Comparison of ENCODE assay signal across 28 mouse cellular contexts in genomic region chr13:72184846-72185118, GRCm38 (mm10).
DNase-seq lines count a peak whose midpoint lies in the region; ATAC-seq lines count a peak whose summit lies in the region.
"Had no signal": no experiment of that assay in that cellular context is flagged by ENCODE, and none has a peak within 500 bp of the region (broad histone marks: within the 10 kb centered on the region; RNA-seq: fewer than 3 reads in every experiment).

No protein-coding gene starts in this region.

- no peaks in the 10 kb centered on the region for H3K9me3 ChIP-seq in hindbrain, embryonic 13.5 days
- no peaks in the 10 kb centered on the region for H3K9me3 ChIP-seq in hindbrain, embryonic 11.5 days (ENCODE audit: control insufficient read depth, low read length)
- H3K9me3 ChIP-seq in midbrain, embryonic 14.5 days (ENCODE audit: control insufficient read depth, low read length) = no peaks in the 10 kb centered on the region
- no peaks in the 10 kb centered on the region for H3K9me3 ChIP-seq in midbrain, embryonic 11.5 days (ENCODE audit: control insufficient read depth, low read length)
- no peaks in the 10 kb centered on the region for H3K9me3 ChIP-seq in midbrain, embryonic 16.5 days (replicated peaks; ENCODE audit: control insufficient read depth, low read length, poor library complexity, severe bottlenecking)
- H3K9me3 ChIP-seq: embryonic facial prominence, embryonic 13.5 days; heart, embryonic 12.5 days; limb, embryonic 10.5 days; limb, embryonic 15.5 days had no signal

- H3K9ac ChIP-seq in hindbrain, embryonic 13.5 days = no peak overlapping the region
- no peak overlapping the region for H3K9ac ChIP-seq in hindbrain, embryonic 11.5 days (ENCODE audit: low read depth, low read length)
- H3K9ac ChIP-seq in midbrain, embryonic 14.5 days (replicated peaks; ENCODE audit: low read length) = no peak overlapping the region
- no peak overlapping the region for H3K9ac ChIP-seq in midbrain, embryonic 11.5 days (ENCODE audit: low read length)
- H3K9ac ChIP-seq in midbrain, embryonic 16.5 days (ENCODE audit: low read depth, low read length) = no peak overlapping the region
- H3K9ac ChIP-seq: embryonic facial prominence, embryonic 13.5 days; heart, embryonic 12.5 days; limb, embryonic 15.5 days; liver, embryonic 14.5 days; lung, embryonic 14.5 days had no signal

- peaks cover 2% of the 10 kb centered on the region; the same call in 1 of the 2 replicates for H3K4me1 ChIP-seq in hindbrain, embryonic 13.5 days (replicated peaks)
- H3K4me1 ChIP-seq in hindbrain, embryonic 11.5 days (replicated peaks; ENCODE audit: control insufficient read depth, insufficient read depth, low read length) = no peaks in the 10 kb centered on the region
- 0 out of 2 replicates have a peak, but pooled peaks cover 2% of the 10 kb centered on the region for H3K4me1 ChIP-seq in midbrain, embryonic 14.5 days (ENCODE audit: control insufficient read depth, insufficient read depth, low read length)
- H3K4me1 ChIP-seq in midbrain, embryonic 11.5 days (ENCODE audit: control insufficient read depth, insufficient read depth, low read length) = no peaks in the 10 kb centered on the region
- no peaks in the 10 kb centered on the region; the same call in 1 of the 2 replicates for H3K4me1 ChIP-seq in midbrain, embryonic 16.5 days (ENCODE audit: control insufficient read depth, insufficient read depth, low read length)

- H3K27ac ChIP-seq in hindbrain, embryonic 13.5 days = peak overlapping the region; percentile 24; the same call in 1 of the 2 replicates
- H3K27ac ChIP-seq in hindbrain, embryonic 11.5 days (ENCODE audit: low read depth, low read length) = no peak overlapping the region
- peak overlapping the region; percentile 49; the same call in 1 of the 2 replicates for H3K27ac ChIP-seq in midbrain, embryonic 14.5 days (replicated peaks; ENCODE audit: low read depth, low read length)
- H3K27ac ChIP-seq in midbrain, embryonic 11.5 days (ENCODE audit: low read depth, low read length) = no peak overlapping the region
- peak overlapping the region; percentile 40 for H3K27ac ChIP-seq in midbrain, embryonic 16.5 days (ENCODE audit: low read length)
- H3K27ac ChIP-seq: embryonic facial prominence, embryonic 13.5 days; limb, embryonic 10.5 days; limb, embryonic 15.5 days; liver, embryonic 14.5 days had no signal

- H3K36me3 ChIP-seq in hindbrain, embryonic 13.5 days = no peaks in the 10 kb centered on the region
- H3K36me3 ChIP-seq in hindbrain, embryonic 11.5 days (ENCODE audit: control insufficient read depth, insufficient read depth, low read length) = no peaks in the 10 kb centered on the region
- no peaks in the 10 kb centered on the region for H3K36me3 ChIP-seq in midbrain, embryonic 14.5 days (ENCODE audit: control insufficient read depth, insufficient read depth, low read length)
- H3K36me3 ChIP-seq in midbrain, embryonic 11.5 days (ENCODE audit: control insufficient read depth, insufficient read depth, low read length) = no peaks in the 10 kb centered on the region
- no peaks in the 10 kb centered on the region for H3K36me3 ChIP-seq in midbrain, embryonic 16.5 days (ENCODE audit: control insufficient read depth, insufficient read depth, low read length)
- H3K36me3 ChIP-seq: embryonic facial prominence, embryonic 13.5 days; heart, embryonic 12.5 days; limb, embryonic 10.5 days; limb, embryonic 15.5 days had no signal

- ATAC-seq in hindbrain, embryonic 13.5 days (ENCODE audit: low FRiP score) = no peak
- ATAC-seq in hindbrain, embryonic 11.5 days (ENCODE audit: low FRiP score) = no peak
- ATAC-seq in midbrain, embryonic 14.5 days (ENCODE audit: low FRiP score, low TSS enrichment) = no peak
- ATAC-seq in midbrain, embryonic 11.5 days (ENCODE audit: low FRiP score) = no peak
- ATAC-seq in midbrain, embryonic 16.5 days = peak; percentile 61
- ATAC-seq: forebrain, embryonic 14.5 days; inflammation-experienced regulatory T-cells, adult 6 months had no signal

- WGBS in hindbrain, embryonic 13.5 days = 82% methylated on average over 3 of the region's 3 CpGs
- WGBS in hindbrain, embryonic 11.5 days = 81% methylated on average over 3 of the region's 3 CpGs
- WGBS in midbrain, embryonic 14.5 days = 59% methylated on average over 3 of the region's 3 CpGs
- WGBS in midbrain, embryonic 11.5 days = 83% methylated on average over 3 of the region's 3 CpGs
- WGBS in midbrain, embryonic 16.5 days = 74% methylated on average over 3 of the region's 3 CpGs

- no peak overlapping the region for H3K4me2 ChIP-seq in hindbrain, embryonic 13.5 days
- H3K4me2 ChIP-seq in hindbrain, embryonic 11.5 days (replicated peaks; ENCODE audit: low read depth, low read length) = no peak overlapping the region
- H3K4me2 ChIP-seq in midbrain, embryonic 14.5 days (ENCODE audit: low read length) = no peak overlapping the region
- no peak overlapping the region for H3K4me2 ChIP-seq in midbrain, embryonic 11.5 days
- H3K4me2 ChIP-seq in midbrain, embryonic 16.5 days (ENCODE audit: low read length) = 0 out of 2 replicates have a peak overlapping the region, but pooled peaks have one; percentile 1
- H3K4me2 ChIP-seq: heart, embryonic 12.5 days; limb, embryonic 15.5 days; lung, embryonic 14.5 days had no signal

- no peaks in the 10 kb centered on the region for H3K27me3 ChIP-seq in hindbrain, embryonic 13.5 days
- H3K27me3 ChIP-seq in hindbrain, embryonic 11.5 days (ENCODE audit: control insufficient read depth, insufficient read depth, low read length) = no peaks in the 10 kb centered on the region
- no peaks in the 10 kb centered on the region for H3K27me3 ChIP-seq in midbrain, embryonic 14.5 days (ENCODE audit: control insufficient read depth, insufficient read depth, low read length)
- no peaks in the 10 kb centered on the region for H3K27me3 ChIP-seq in midbrain, embryonic 11.5 days (ENCODE audit: control insufficient read depth, insufficient read depth, low read length)
- no peaks in the 10 kb centered on the region for H3K27me3 ChIP-seq in midbrain, embryonic 16.5 days (ENCODE audit: control insufficient read depth, insufficient read depth, low read depth, low read length)
- H3K27me3 ChIP-seq: heart, embryonic 12.5 days; limb, embryonic 15.5 days had no signal

- no peak overlapping the region for H3K4me3 ChIP-seq in hindbrain, embryonic 13.5 days
- H3K4me3 ChIP-seq in hindbrain, embryonic 11.5 days (ENCODE audit: low read depth, low read length) = no peak overlapping the region
- no peak overlapping the region for H3K4me3 ChIP-seq in midbrain, embryonic 14.5 days (replicated peaks; ENCODE audit: low read depth, low read length)
- H3K4me3 ChIP-seq in midbrain, embryonic 11.5 days (ENCODE audit: low read depth, low read length) = no peak overlapping the region
- no peak overlapping the region for H3K4me3 ChIP-seq in midbrain, embryonic 16.5 days (ENCODE audit: low read depth, low read length)
- H3K4me3 ChIP-seq: embryonic facial prominence, embryonic 13.5 days; heart, embryonic 12.5 days; limb, embryonic 10.5 days; limb, embryonic 15.5 days had no signal

- no peak for DNase-seq in hindbrain, embryonic 11.5 days (ENCODE audit: low spot score)
- no peak for DNase-seq in midbrain, embryonic 14.5 days
- no peak for DNase-seq in midbrain, embryonic 11.5 days (ENCODE audit: low spot score, missing footprints)
- DNase-seq in ovary, postnatal 10 days (ENCODE audit: low spot score) = no peak
- DNase-seq in layer of hippocampus, adult 8-10 months (ENCODE audit: low spot score in 2 of 2) = no peak
- DNase-seq: adrenal gland, postnatal 14 days; cerebellum, adult 11 months; cerebellum, adult 9-10 months; cerebellum, postnatal 36 days; gastrocnemius, postnatal 14 days; heart, postnatal 4 days; kidney, adult 2 months; kidney, postnatal 36 days; layer of hippocampus, postnatal 36 days; lung, postnatal 14 days; right cerebral cortex, postnatal 4 days; thymus, adult 2 months; thymus, postnatal 36 days had no signal

Comparison
In these comparisons a context has a peak if more than half of its experiments do, and no peak if none do; other contexts are left out.
1. H3K27ac ChIP-seq: peak in hindbrain, embryonic 13.5 days (single experiment), midbrain, embryonic 14.5 days (single experiment) and midbrain, embryonic 16.5 days (single experiment); none in hindbrain, embryonic 11.5 days (single experiment) and midbrain, embryonic 11.5 days (single experiment).